Comparison of ENCODE assay signal across 8 mouse cellular contexts in genomic region chr15:97085833-97086232, GRCm38 (mm10). TPM values are rescaled to one million over a fixed set of nuclear protein-coding genes. Genes with fewer than 3 reads are reported as not detected.
DNase-seq lines count a peak whose midpoint lies in the region; ATAC-seq and TF ChIP-seq lines count a peak whose summit lies in the region.

No protein-coding gene starts in this region.

- 45% methylated on average over 5 of the region's 5 CpGs for WGBS in kidney, postnatal 0 days
- WGBS in midbrain, embryonic 16.5 days, result 49% methylated on average over 5 of the region's 5 CpGs

- no peaks in the 10 kb centered on the region for H3K36me3 ChIP-seq in kidney, postnatal 0 days (ENCODE audit: insufficient read depth, low read length)
- H3K36me3 ChIP-seq in midbrain, embryonic 16.5 days (ENCODE audit: control insufficient read depth, insufficient read depth, low read length), result no peaks in the 10 kb centered on the region

- H3K9me3 ChIP-seq in kidney, postnatal 0 days (replicated peaks; ENCODE audit: low read length), result no peaks in the 10 kb centered on the region
- no peaks in the 10 kb centered on the region for H3K9me3 ChIP-seq in midbrain, embryonic 16.5 days (replicated peaks; ENCODE audit: control insufficient read depth, low read length, poor library complexity, severe bottlenecking)

- no peak overlapping the region for H3K27ac ChIP-seq in kidney, postnatal 0 days
- H3K27ac ChIP-seq in midbrain, embryonic 16.5 days (ENCODE audit: low read length), result no peak overlapping the region

- H3K4me3 ChIP-seq in kidney, postnatal 0 days (replicated peaks; ENCODE audit: low read depth, low read length), result no peak overlapping the region
- H3K4me3 ChIP-seq in midbrain, embryonic 16.5 days (ENCODE audit: low read depth, low read length), result no peak overlapping the region

- H3K4me2 ChIP-seq in kidney, postnatal 0 days (ENCODE audit: low read length), result no peak overlapping the region
- peak overlapping the region; percentile 38 for H3K4me2 ChIP-seq in midbrain, embryonic 16.5 days (ENCODE audit: low read length)

- ATAC-seq in kidney, postnatal 0 days (replicated peaks; ENCODE audit: low FRiP score, low read depth), result no peak
- ATAC-seq in midbrain, embryonic 16.5 days, result no peak

- no peak overlapping the region for H3K9ac ChIP-seq in kidney, postnatal 0 days (ENCODE audit: low read depth, low read length)
- H3K9ac ChIP-seq in midbrain, embryonic 16.5 days (ENCODE audit: low read depth, low read length), result no peak overlapping the region

- intact Hi-C loops in heart, postnatal 25 days (cut with DNase I), result no loop called here

- DNase-seq in heart, postnatal 4 days, result peak; percentile 51
- DNase-seq in heart, postnatal 25 days (ENCODE audit: low spot score), result no peak
- peak; percentile 8 for DNase-seq in adipocyte (ENCODE audit: low spot score)
- DNase-seq in kidney, postnatal 0 days (ENCODE audit: low spot score), result peak; percentile 60
- no peak for DNase-seq in c-Kit-positive CD71-positive TER-119-positive erythroid progenitor cells, embryonic 14.5 days (ENCODE audit: low spot score)
- DNase-seq in cerebellum, adult 9-10 months, result no peak
- DNase-seq in left cerebral cortex, adult 11 months (ENCODE audit: low spot score), result no peak

- TF ChIP-seq CTCF in kidney, postnatal 0 days (IDR thresholded peaks at IDR 0.05; ENCODE audit: low read depth), result no peak

- peaks cover 4% of the 10 kb centered on the region for H3K4me1 ChIP-seq in kidney, postnatal 0 days (replicated peaks; ENCODE audit: insufficient read depth, low read length)
- H3K4me1 ChIP-seq in midbrain, embryonic 16.5 days (ENCODE audit: control insufficient read depth, insufficient read depth, low read length), result no peaks in the 10 kb centered on the region

- H3K27me3 ChIP-seq in kidney, postnatal 0 days (ENCODE audit: insufficient read depth, low read length), result no peaks in the 10 kb centered on the region
- H3K27me3 ChIP-seq in midbrain, embryonic 16.5 days (ENCODE audit: control insufficient read depth, insufficient read depth, low read depth, low read length), result no peaks in the 10 kb centered on the region

RNA-seq across cellular contexts. Expression of gene Slc38a4, which starts 30.1 kb away (rescaled TPM):
- total RNA-seq in heart, postnatal 4 days (2021), result 10 to 100 TPM; 76.1 to 79.8 TPM
- total RNA-seq in heart, postnatal 25 days (2021), result 10 to 100 TPM; 10.6 to 17.1 TPM
- 38.4 and 41.3 TPM in 2 replicates for polyA plus RNA-seq in kidney, postnatal 0 days (2015; fragmentation: Nextera tagmentation; extraction: Ambion mirVana)
- polyA plus RNA-seq in midbrain, embryonic 16.5 days (2015; fragmentation: Nextera tagmentation; extraction: Ambion mirVana), result 4.1 and 4.2 TPM in 2 replicates

Comparison
In these comparisons a context has a peak if more than half of its experiments do, and no peak if none do; other contexts are left out.
1. DNase-seq: peak in heart, postnatal 4 days (single experiment), adipocyte (single experiment) and kidney, postnatal 0 days (single experiment); none in heart, postnatal 25 days (single experiment), c-Kit-positive CD71-positive TER-119-positive erythroid progenitor cells, embryonic 14.5 days (single experiment), cerebellum, adult 9-10 months (single experiment) and left cerebral cortex, adult 11 months (single experiment).
2. RNA of gene Slc38a4, which starts 30.1 kb away (total RNA-seq): 76.1 to 79.8 TPM in heart, postnatal 4 days; 10.6 to 17.1 TPM in heart, postnatal 25 days; every median in the first group is over 4 times any median in the second.